Mouse (Mus musculus) monocyte, adult 5-6 weeks (primary cell): Measurements from ENCODE around the gene Oxsr1. TPM values are rescaled to one million over a fixed set of nuclear protein-coding genes. Genes with fewer than 3 reads are reported as not detected.

Experiments
- ATAC-seq: fragments of 153-309, 156-312 bp; replicated peaks from 2 replicates; pipeline ENCODE4 v1.8.0; 2017; ENCODE audit warnings: mild to moderate bottlenecking; ENCODE audit not compliant: low TSS enrichment, insufficient number of reproducible peaks, severe bottlenecking, poor library complexity, low FRiP score
- total RNA-seq: library from RNA; stranded (forward); fragments of 200-1000, 200-491, 200-594 nt; gene quantifications from 3 replicates; pipeline ENCODE4 v1.2.3, GENCODE M21; 2017

Oxsr1 gene
- total RNA-seq, 1 experiment from 2014 or later = 42.8 TPM

GRCm38 (mm10) chr9:119192202-119192990, 129.8 kb downstream of the Oxsr1 start:
- no peak for ATAC-seq

Other genes starting within 250 kb of the Oxsr1 start
- gene Plcd1, start 228.9 kb downstream of the Oxsr1 start, total RNA-seq = 0.10 TPM in 1 of 3 replicates, not detected in the others
- not detected in 3 replicates for gene Dlec1, start 219.9 kb downstream of the Oxsr1 start, total RNA-seq
- not detected in 3 replicates for gene Acaa1b, start 165.3 kb downstream of the Oxsr1 start, total RNA-seq
- not detected in 3 replicates for gene Gm47289, start 163.3 kb downstream of the Oxsr1 start, total RNA-seq
- not detected in 3 replicates for gene Slc22a13, start 113.3 kb downstream of the Oxsr1 start, total RNA-seq
- gene Acaa1a, start 17.2 kb upstream of the Oxsr1 start, total RNA-seq = 31.0 to 54.9 TPM (median 52.6 TPM) in 3 replicates
- gene Myd88, start 19.0 kb upstream of the Oxsr1 start, total RNA-seq = 71.0 to 79.2 TPM (median 75.9 TPM) in 3 replicates
- gene Xylb, start 35.0 kb upstream of the Oxsr1 start, total RNA-seq = 0.39 TPM in 1 of 3 replicates, not detected in the others
- 0.21 to 0.48 TPM in 2 of 3 replicates, not detected in the other for gene Slc22a14, start 43.1 kb upstream of the Oxsr1 start, total RNA-seq
- gene Acvr2b, start 79.7 kb upstream of the Oxsr1 start, total RNA-seq = 0.49 to 1.9 TPM in 2 of 3 replicates, not detected in the other
- 0.48 to 4.9 TPM (median 4.6 TPM) in 3 replicates for gene Exog, start 122.5 kb upstream of the Oxsr1 start, total RNA-seq